Mouse (Mus musculus) ES-E14 (cell line): Measurements from ENCODE around the gene Ldhc.

Source experiments
- CHD2 ChIP-seq: IDR thresholded peaks from 2 replicates; pipeline ENCODE4 v1.6.1; 2014; ENCODE audit warnings: mild to moderate bottlenecking, low read depth, low read length, inconsistent platforms
- HCFC1 ChIP-seq: IDR thresholded peaks from 2 replicates; pipeline ENCODE4 v1.6.1; 2012; ENCODE audit warnings: low read length, inconsistent platforms, borderline replicate concordance; ENCODE audit not compliant: insufficient read depth
- MAFK ChIP-seq: IDR thresholded peaks from 2 replicates; pipeline ENCODE4 v1.6.1; 2014; ENCODE audit warnings: mild to moderate bottlenecking, low read depth, low read length, inconsistent platforms; ENCODE audit not compliant: insufficient read depth
- ZC3H11A ChIP-seq: IDR thresholded peaks from 2 replicates; pipeline ENCODE4 v1.6.1; 2012; ENCODE audit warnings: low read depth, mild to moderate bottlenecking, inconsistent platforms, low read length, borderline replicate concordance
- ZNF384 ChIP-seq: IDR thresholded peaks from 2 replicates; pipeline ENCODE4 v1.6.1; 2012; ENCODE audit warnings: low read depth, low read length, inconsistent platforms

DNA sequence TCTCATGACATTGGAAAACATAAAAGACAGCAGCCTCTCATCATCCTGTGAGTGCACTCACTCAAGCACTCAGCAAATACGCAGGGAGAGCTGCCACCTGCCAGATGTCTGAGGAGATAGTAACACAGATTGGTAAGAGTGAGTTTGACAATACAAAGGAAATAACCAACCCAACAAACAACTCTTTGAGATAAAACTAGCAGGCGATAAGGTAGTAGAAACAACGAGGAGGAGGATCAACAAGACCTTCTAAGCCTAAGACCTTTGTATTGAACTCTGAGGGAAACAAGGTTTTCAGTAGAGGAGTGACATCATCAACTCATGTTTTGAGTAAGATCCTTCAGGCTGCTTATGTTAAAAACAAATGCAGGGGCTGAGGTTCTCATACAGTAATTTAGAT lies 38.3 kb downstream of the Ldhc start:
- TF ChIP-seq CHD2, result no peak
- no peak for TF ChIP-seq ZNF384
- no peak for TF ChIP-seq ZC3H11A
- TF ChIP-seq HCFC1, result no peak
- TF ChIP-seq MAFK, result no peak
